Mouse (Mus musculus) fibroblast of lung, adult 2 months (primary cell): ENCODE results near the gene Efna5.

ENCODE experiments used
- DNase-seq: peaks from one replicate; pipeline ENCODE4 v3.0.0-alpha.2; 2011; ENCODE audit warnings: low read depth

The Efna5 gene

DNA sequence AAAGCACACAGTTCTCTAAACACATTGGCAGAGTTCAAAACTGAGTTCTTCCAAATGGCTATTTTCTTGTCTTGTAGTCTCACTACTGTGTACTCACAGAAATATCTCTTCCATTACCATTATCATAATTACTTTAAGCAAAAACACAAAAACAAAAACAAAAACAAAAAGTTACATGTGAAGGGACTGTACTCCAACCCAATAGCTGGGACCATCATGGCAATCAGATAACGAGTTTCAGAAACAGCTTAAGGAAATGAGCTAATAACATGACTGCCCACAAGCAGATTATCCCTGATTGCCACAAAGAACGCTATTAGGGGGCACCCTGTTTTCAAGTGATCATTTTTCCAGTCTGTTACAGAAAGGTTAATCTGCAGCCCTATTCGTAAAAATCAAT, 93.3 kb downstream of the Efna5 start:
- no peak for DNase-seq

DNA sequence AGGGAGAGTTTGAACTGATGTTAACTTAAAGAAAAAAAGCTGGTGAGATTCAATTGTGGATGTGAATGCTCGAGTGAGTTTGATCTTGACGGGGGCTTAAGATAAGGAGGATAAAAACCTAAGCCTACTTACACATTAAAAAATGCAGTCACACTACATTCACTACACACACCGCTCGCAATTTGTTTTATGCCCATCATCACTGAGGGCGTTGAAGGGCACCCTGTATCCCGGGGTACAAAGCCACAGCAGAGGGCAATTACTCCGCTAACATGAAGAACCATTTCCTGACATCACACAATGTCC, 94.6 kb downstream of the Efna5 start:
- no peak for DNase-seq

DNA sequence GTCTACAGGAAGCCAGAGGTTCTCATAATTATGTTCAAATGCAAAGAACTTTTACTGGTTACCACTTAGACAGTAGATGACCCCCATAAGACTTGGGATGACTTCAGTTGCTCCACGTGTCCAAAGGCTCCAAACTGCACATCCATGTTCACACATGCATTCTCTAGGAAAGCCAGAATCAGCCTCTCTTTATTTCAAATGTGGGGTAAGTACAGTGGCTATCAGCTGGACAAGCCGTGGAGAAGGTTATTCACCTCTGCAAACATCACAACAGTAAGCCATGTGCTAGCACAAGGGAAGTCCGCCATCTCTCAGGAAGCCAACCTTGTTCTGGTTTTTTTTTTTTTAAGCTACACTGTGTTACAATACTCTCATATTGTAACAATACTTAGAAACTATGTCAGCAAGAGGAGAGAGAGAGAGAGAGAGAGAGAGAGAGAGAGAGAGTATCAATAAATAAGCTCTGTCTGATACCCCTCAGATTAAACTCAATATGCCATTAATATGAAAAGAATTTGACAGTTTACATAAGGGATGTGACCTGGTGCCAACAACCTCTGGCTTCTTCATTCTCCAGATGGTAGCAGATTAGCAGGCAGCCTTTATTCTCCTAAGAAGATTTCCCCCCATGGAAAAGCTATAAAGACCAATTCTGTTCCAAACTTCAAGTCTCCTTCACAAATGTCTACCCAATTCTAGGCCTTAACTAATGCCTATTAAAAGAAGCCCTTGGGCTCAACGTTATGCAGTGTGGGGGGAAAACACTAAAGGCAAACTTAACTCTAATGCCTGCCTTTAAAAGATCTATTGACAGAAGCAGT, 95.1 kb downstream of the Efna5 start:
- DNase-seq, result no peak

DNA sequence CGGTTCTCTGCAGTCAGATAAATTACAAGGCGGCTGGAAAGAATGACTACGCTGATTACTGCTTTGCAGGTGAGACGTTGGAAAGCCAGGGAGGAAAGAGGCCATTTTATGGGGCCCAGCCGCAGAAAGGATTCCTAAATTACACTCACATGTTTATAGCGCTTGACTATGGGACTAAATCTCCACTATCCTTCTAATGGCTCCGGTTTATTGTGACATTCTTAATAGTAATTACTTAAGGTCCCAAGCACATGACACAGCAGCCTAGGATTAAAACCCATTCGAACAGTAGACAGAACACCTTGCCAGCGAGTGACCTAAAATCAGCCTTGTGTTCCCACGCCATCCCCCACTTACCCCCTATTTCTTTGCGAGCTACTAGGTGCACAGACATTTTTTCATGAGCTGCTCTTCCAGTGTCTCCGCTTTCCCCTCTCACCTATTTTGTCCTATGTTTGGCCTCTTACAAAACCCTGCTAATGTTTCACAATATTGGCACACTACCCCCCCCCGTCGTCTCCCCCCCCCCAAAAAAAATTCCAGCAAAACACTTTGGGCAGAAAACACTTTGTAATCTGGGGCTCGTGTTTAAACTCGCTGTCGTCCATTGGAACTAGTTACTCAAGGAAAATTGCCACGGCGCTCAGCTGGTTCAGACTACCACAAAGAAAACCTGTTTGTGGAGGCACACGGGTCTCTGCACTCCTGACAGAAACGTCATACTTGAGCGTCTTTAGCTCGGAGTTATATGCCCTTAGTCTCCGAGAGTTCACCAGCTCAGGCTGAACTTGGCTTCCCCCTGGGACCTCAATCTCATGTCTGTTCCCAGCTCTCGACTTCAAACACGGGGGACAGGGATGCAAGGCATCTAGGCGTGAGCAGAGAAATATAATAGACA, 96.6 kb downstream of the Efna5 start:
- DNase-seq, result no peak

DNA sequence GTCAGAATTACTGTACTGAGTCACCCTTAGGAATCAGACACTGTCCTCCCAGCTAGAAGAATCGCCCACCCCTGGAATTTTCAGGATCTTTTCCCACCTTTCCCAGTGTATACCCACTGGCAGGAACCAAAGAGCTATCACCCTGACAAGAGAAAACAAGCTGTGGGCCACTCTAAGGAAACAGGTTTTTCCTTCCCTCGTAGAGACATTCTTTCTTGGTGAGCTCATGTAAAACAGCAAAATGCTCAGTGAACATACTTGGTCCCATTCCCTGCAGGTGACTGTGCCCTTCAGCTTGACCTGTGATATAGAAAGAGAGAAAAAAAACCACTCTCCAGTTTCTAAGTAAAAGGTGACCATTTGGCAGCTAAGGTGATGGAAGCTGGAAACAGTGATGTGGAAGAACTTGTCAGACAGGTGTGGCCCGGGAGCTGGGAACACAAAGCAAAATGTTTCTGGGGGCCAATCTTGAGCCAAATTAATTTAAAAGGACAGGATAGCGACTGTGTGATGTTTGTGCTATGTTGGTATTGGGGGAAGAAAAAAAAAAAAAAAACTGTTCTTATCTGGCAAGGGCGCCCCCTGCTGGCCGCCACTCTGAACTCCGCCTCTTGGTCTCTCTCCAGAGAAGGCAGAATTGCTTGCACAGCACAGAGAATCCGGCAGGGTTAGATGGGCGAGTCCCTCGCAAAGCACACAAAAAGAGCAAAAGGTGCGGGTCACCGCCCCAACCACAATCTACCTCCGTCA, 97.4 kb downstream of the Efna5 start:
- DNase-seq, result no peak

DNA sequence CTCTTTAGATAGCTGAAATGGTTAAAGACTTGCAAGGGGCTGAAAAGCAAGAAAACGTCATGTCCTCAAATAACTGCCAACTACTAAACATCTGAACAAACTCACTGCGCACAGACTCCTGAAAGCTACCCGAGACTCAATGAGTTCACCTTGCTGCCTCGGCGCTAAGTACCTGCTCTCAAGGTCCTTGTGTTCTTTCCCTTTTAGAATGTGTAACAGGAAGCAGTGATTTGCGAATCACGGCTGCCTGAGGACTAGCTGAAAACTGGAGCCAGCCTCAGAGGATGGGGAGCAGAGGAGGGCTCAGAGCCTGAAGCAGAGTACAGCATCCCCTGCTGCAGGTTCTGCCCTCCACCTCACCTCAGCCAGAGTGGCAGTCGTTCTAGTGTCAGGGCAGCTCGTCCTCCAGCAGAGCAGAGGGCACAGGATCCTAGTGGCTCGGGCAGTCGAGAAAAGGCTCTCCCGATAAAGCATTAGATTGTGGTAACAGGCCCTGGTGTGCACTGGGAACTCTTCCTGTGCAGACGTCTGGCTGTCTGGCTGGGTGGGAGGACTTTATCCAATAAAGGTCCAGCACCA, 98.2 kb downstream of the Efna5 start:
- no peak for DNase-seq

DNA sequence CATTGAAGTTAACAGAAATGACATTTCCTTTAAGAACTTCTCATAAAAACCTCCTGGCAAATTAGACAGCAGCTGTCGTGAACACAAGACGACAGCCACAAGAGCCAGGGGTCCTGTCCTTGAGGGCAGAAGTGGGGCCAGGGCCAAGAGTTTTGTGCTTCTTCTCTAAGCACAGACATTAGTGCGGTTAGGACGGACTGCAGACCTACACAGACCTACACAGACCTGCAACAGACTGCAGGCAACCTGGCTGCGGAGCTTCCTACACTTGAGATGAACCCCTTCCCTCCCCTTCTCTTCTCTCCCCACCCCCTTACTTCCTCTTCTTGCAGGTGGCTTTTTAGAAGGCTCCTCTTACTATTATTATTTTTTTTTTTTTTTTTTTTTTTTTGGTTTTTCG, 100.0 kb downstream of the Efna5 start:
- no peak for DNase-seq

DNA sequence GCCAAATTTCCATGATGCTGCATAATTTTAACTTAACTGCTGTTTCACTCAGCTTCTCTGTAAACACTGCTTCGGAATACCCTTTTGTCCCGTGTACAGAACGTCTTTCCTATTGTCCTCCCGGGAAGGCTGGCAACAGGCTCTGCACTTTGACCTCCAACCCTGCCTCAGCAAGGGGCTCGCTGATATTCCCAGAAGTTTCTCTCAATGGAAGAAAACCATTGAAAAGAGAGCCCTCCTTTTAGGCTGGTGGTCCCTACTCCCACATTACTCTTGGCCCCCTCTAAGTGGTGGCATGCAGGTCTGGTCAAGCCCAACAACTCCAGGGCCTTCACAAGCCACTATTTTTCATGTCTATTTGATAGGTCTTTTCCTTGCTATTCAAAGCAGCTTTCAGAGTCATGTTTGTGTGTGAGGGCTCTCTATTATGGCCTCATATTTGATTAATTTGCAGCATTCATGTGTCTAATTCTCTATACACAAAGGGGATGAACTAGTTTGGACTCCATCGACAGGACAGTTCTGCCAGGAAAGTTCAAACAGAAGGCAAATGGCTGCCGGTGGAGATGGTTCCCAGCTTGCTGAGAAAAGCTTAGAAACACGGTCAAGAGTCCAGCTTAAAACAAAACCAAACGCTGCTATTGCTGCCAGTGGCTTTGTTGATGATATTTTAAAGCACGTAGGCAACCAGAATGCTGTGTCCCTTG, 103.1 kb downstream of the Efna5 start:
- DNase-seq, result no peak

DNA sequence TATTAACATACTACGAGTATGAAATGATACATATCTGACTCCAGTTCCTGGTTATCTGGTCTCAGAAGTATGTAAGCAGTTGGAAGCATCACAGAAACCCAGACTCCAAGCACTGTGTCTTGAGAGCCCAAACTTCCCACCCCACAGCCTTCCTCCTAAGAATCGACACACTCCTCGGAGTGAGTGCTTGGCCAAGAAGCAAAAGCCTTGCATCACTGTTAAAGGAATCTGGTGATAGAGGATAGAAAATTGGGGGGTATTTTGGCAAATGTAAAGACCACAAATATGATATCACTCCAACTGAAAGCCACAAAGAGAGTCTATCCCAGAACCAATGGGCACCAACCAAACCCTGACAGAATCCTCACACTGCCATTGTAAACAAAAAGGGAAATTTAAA, 104.4 kb downstream of the Efna5 start:
- no peak for DNase-seq

DNA sequence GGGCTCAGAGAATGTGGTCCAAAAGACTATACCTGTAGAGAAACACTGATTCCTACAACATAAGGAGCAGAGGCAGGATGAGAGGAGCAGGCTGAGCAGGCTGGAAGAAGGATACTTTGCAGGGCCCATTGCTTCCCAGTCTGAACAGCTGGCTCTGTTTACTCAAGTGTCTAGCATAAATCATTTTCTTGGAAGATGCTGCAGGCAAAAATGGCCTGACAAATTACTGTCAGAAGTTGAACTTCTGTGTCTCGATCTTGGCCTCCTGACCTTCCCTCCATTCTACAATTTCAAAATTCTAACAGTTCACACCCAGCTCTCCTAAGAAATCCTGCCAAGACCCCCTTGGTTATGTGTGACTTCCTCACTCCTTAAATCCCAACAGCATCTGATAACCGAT, 105.1 kb downstream of the Efna5 start:
- no peak for DNase-seq

DNA sequence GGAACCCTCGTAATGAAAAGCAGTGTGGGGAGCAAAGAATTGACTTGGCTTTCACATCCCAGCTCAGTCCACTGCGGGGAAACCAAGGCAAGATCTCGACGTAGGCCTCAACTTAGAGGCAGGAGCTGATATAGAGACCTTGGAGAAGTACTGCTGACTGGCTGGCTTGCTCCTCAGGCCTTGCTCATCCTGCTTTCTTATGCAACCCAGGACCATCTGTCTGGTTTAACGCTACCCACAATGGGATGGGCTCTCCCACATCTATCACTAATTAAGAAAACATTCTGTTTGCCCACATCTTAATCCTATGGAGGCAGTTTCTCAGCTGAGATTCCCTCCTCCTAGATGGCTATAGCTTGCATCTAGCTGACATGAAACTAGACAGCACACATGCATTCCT, 105.7 kb downstream of the Efna5 start:
- DNase-seq, result no peak

DNA sequence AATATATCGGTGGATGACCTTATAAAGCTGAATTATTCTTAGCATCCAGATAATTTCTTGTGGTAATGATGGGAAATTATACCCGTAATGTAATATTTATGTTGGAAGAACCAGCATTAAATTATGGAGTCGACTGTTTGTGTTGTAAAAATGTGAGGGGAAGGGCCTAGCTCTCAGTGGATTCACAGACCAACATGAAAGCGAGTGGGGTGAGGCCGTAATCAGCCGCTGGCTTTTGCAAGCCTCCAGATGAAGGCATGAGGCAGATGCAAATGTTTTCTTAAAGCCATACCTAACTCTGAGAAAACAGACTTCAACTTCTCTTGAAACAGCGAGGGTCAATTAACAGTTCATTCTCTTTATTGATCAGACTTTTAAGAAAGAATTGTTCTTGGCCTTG, 106.4 kb downstream of the Efna5 start:
- no peak for DNase-seq

DNA sequence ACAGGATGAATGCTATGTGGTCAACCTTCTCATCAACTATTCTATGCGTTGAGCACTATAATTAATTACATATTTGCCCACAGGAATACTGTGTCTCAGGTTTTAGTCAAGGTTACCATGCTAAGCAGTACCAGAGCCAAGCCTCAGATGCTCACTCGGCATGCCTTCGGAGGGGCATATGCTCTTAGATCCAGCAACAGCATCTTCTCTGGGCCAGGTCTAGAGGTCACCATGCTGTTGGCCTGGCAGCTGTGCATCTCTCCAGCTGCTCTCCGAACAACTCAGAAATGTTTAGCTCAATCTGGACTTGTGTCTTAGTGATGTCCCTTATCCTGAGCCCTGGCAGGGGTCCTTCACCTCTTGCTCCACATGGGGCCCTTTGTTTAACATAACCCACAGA, 114.4 kb downstream of the Efna5 start:
- no peak for DNase-seq

DNA sequence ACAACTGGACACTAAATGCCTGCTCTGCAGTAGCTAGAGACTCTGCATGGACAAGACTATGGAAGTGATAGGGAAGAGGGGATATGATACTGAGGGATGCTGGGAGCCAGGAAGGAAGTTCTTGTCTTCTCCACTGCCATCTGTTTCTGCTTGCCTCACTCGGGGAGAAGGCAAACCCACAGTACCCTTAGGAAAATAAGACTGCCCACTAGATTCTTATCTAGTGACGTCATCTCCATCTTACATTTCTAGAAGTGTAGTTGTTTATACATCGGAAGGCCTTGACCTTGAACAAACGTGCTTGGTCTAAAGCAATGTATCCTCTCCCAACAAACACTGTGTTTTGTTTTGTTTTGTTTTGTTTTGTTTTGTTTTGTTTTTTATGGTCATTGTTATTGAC, 116.0 kb downstream of the Efna5 start:
- no peak for DNase-seq

DNA sequence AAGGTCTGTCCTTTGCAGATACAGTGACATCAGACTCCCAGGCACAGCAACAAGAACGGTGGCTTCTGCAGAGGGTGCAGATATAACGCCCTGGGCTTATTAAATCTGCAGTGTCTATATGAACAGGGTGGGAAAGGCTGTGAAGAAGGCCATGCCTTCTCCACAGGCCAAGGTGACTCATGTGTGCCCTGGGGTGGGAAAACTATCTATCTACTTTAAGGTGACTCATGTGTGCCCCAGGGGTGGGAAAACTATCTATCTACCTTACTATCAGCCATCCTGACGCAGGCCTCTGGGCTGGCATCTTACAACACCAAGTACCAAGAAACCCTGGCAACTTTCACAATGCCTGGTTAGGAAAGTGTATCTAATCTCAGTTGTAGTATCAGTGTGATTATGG, 124.2 kb downstream of the Efna5 start:
- no peak for DNase-seq

DNA sequence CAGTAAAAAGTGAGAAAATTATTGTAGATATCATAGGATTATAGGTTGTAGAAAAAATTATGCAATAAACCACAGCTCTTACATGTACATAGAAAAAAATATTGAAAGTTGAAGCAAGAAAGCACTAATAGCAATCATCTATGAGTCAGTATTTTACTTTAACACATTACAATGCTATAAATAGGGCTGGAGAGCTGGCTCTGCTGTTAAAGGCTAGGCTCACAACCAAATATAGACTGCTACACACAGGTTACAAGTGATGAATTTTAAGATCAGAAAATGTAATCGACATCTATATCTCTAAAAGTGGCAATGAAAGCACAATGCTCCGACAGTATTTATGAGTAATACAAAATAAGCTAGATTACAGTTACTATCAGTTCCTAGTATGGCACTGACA, 125.5 kb downstream of the Efna5 start:
- no peak for DNase-seq

DNA sequence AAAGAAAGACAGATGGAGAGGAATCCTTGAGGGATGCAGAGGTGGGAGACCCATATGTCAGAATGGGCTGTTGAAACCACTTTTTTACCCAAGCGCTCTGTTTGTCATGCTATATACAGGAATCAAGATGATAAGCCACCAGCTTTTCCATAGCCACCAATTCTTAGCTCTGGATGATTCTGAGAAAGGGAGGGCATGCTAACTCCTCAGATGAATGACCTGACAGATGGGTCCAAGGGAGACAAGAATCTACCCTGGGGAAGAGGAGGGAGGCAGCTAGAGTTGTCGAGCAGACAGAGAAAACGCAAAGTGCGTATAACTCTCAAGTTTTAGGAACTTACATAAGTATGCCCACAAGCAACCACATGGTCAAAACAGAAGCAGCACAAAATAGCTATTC, 126.5 kb downstream of the Efna5 start:
- DNase-seq, result no peak

DNA sequence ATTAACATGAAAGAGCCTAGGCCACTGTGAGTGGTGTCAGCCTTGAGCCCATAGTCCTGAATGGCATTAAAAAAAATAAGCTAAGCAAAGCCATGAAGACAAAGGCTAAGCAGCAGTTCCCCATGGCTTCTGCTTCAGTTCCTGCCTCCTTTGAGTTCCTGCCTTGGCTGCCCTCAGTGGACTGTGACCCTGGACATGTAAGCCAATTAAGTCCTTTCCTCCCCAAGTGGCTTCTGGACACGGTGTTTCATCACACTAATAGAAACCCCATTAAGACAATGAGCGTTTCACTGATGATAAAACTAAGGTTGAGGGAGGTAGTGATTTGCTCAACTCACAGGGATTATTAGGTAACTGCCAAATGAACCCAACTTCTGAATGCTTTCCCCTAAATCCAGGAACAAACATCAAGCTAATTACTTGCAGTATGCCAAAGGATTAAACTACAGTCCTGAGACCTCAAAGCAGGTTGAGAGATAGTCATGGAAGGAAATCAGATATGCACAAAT, 128.7 kb downstream of the Efna5 start:
- no peak for DNase-seq

DNA sequence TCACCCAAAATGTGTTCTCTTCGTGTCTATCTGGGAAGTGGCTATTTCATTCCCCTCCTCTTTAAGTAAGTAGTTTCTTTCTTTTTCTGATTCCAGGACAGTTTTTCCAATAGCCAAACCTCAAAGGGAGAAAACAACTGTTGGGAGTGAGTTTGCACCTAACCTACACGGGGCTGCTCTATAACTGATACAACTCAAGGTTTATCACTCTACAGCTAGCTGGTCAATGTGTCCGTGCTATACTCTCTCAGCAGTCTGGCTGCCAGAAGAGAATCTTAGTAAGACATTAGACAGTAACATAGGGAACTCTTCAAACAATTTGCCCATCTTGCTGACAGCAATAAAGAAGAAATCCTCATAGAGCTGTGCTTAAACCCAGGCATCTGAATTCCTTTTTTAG, 130.5 kb downstream of the Efna5 start:
- no peak for DNase-seq

DNA sequence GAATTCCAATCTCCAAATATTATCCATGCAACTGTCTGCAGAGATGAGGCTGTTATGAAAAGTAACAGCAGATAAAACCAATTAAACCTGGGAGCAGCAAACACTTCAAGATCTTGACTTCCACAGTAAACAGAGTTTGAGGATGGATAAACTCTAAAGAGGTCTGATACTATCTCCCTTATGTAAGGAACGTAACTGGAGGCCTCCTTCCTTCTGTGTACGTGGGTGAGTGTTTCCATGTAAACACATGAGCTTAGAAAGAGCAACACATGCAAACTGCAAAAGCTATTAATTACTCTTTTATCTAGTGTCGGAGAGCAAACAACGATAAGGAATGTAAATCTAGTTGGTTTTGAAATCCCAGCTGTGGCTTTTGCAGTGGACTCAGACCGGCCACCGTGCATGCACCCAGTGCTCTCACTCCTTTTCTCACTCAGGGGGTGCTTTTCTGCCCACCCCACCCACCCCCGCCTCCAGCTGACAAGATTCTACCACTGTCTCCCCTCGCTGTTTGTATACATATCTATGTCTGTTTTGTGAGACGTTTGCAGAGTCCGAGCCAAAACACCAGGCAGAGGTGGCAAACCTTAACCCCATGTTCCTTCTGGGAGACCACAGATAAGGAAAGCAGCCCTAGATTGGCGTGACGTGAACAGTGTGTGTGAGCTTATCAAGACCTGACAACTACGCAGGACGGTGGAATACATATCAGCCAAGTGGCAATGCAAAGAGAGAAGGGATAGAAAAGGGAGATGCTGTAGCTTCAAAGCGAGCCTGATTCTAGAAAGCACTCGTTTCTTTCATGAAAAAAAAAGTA, 132.1 kb downstream of the Efna5 start:
- no peak for DNase-seq

DNA sequence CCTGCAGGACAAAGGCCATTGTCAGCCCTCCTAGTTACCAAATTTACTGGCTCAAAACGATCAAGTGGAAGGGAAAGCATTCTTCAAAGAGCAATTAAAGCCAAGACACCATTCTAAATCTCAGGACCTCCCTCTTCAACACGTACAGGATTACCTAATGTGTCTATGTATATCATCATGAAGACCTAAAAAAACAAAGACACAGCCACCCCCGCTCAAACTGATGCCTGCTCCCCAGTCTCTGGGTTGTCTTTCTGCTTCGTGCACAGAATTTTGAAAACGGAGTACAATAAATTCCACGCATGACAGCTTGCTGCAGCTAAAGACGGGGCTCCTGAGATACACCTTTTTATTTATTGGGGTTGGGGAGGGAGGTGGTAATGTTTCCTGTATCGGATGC, 133.7 kb downstream of the Efna5 start:
- DNase-seq, result no peak
